Mouse (Mus musculus): Measurements from ENCODE around the gene Dgkg.

- TF ChIP-seq POLR2A (IDR thresholded peaks at IDR 0.05; ENCODE audit: borderline replicate concordance, control insufficient read depth, low read depth, low read length) (no peak), CTCF (IDR thresholded peaks at IDR 0.05; ENCODE audit: control insufficient read depth, insufficient read depth, low read length) (no peak)
Observed at GRCm38 (mm10) chr16:22598741-22599140, 58.3 kb downstream of the Dgkg start.
